Mouse (Mus musculus) G1E-ER4 (cell line): ENCODE results near the gene Grin3b. TPM values are rescaled to one million over a fixed set of nuclear protein-coding genes. Genes with fewer than 3 reads are reported as not detected.

Experiments used
- GATA1 ChIP-seq: IDR thresholded peaks from one replicate; pipeline ENCODE4 v1.8.0; 2012; ENCODE audit warnings: low read length, inconsistent platforms
- polyA plus RNA-seq: library from polyadenylated mRNA; stranded (reverse); fragments of >175 nt; gene quantifications from 2 replicates; pipeline ENCODE4 v1.2.3, GENCODE M21; 2012

The Grin3b gene
- polyA plus RNA-seq, 1 experiment = 0.08 TPM

- no peak for TF ChIP-seq GATA1
Measured at GRCm38 (mm10) chr10:80015583-80015982, 45.1 kb downstream of the Grin3b start.

- no peak for TF ChIP-seq GATA1
Measured at GRCm38 (mm10) chr10:80016511-80016910, 46.0 kb downstream of the Grin3b start, which contains the start of gene Arhgap45. Arhgap45 (plus strand) TSS chr10:80016653.

- TF ChIP-seq GATA1 = no peak
Measured at GRCm38 (mm10) chr10:80016931-80017330, 46.4 kb downstream of the Grin3b start.

- TF ChIP-seq GATA1 = no peak
Measured at GRCm38 (mm10) chr10:80017361-80017760, 46.8 kb downstream of the Grin3b start.

GRCm38 (mm10) chr10:80017771-80018170 lies 47.3 kb downstream of the Grin3b start:
- no peak for TF ChIP-seq GATA1

- TF ChIP-seq GATA1 = no peak
Measured at GRCm38 (mm10) chr10:80018739-80019297, 48.3 kb downstream of the Grin3b start.

GRCm38 (mm10) chr10:80019471-80020131 lies 49.1 kb downstream of the Grin3b start:
- no peak for TF ChIP-seq GATA1

GRCm38 (mm10) chr10:80020191-80020590 lies 49.7 kb downstream of the Grin3b start:
- TF ChIP-seq GATA1 = no peak

- TF ChIP-seq GATA1 = no peak
Measured at GRCm38 (mm10) chr10:80020603-80021319, 50.2 kb downstream of the Grin3b start.

GRCm38 (mm10) chr10:80021320-80021641 lies 50.8 kb downstream of the Grin3b start:
- no peak for TF ChIP-seq GATA1

GRCm38 (mm10) chr10:80022164-80022563 lies 51.6 kb downstream of the Grin3b start:
- TF ChIP-seq GATA1 = no peak

GRCm38 (mm10) chr10:80022806-80023205 lies 52.3 kb downstream of the Grin3b start:
- no peak for TF ChIP-seq GATA1

GRCm38 (mm10) chr10:80023758-80024157 lies 53.2 kb downstream of the Grin3b start:
- TF ChIP-seq GATA1 = no peak

GRCm38 (mm10) chr10:80024229-80025043 lies 53.9 kb downstream of the Grin3b start:
- no peak for TF ChIP-seq GATA1

GRCm38 (mm10) chr10:80025044-80025347 lies 54.5 kb downstream of the Grin3b start:
- no peak for TF ChIP-seq GATA1

- TF ChIP-seq GATA1 = no peak
Measured at GRCm38 (mm10) chr10:80025463-80025862, 54.9 kb downstream of the Grin3b start.
